Mouse (Mus musculus) neural tube, embryonic 14.5 days (tissue): ENCODE results near the gene Klra7. TPM values are rescaled to one million over a fixed set of nuclear protein-coding genes. Genes with fewer than 3 reads are reported as not detected.
"Not testable (repeated sequence)": the region's sequence is repeated elsewhere in the genome, so short reads cannot be mapped to it uniquely, and the experiment has no call there.

Experiments used
- ATAC-seq: fragments of 200-750 bp; cut with Nextera tagmentation; 2 replicates; pipeline ENCODE4 v1.8.0; 2017; ENCODE audit warnings: low read depth, mild to moderate bottlenecking, moderate TSS enrichment, moderate library complexity
- H3K27ac ChIP-seq: fragments of 300-500 bp; sonication (generic); 2 replicates; pipeline ENCODE4 v1.5.1; 2014; ENCODE audit warnings: low read depth, mild to moderate bottlenecking, control low read depth, low read length, moderate library complexity, mixed read lengths
- H3K27me3 ChIP-seq: fragments of 300-500 bp; sonication (generic); 2 replicates; pipeline ENCODE4 v1.6.1; 2014; ENCODE audit warnings: low read length; ENCODE audit not compliant: control insufficient read depth, insufficient read depth
- H3K36me3 ChIP-seq: fragments of 300-500 bp; sonication (generic); 2 replicates; pipeline ENCODE4 v1.6.1; 2014; ENCODE audit warnings: low read length, mixed read lengths; ENCODE audit not compliant: control insufficient read depth, insufficient read depth
- H3K4me1 ChIP-seq: fragments of 300-500 bp; sonication (generic); 2 replicates; pipeline ENCODE4 v1.6.1; 2014; ENCODE audit warnings: low read length; ENCODE audit not compliant: control insufficient read depth, insufficient read depth
- H3K4me2 ChIP-seq: fragments of 300-500 bp; sonication (generic); 2 replicates; pipeline ENCODE4 v1.6.1; 2014; ENCODE audit warnings: mild to moderate bottlenecking, low read depth, low read length, control low read depth
- H3K4me3 ChIP-seq: fragments of 300-500 bp; sonication (generic); 2 replicates; pipeline ENCODE4 v1.5.1; 2014; ENCODE audit warnings: low read depth, low read length, control low read depth, mixed read lengths
- H3K9ac ChIP-seq: fragments of 300-500 bp; sonication (generic); replicated peaks from 2 replicates; pipeline ENCODE4 v1.6.1; 2014; ENCODE audit warnings: low read depth, mild to moderate bottlenecking, control low read depth, low read length, mixed read lengths
- H3K9me3 ChIP-seq: fragments of 300-500 bp; sonication (generic); 2 replicates; pipeline ENCODE4 v1.6.1; 2016; ENCODE audit warnings: low read length; ENCODE audit not compliant: control insufficient read depth
- WGBS: fragments of 180-500 bp; shearing (Covaris S2); extraction: QIAGEN DNeasy Blood & Tissue Kit; methylation state at CpG from one replicate; pipeline ENCODE4 v1.1.7; 2014; 5-methylcytosine and 5-hydroxymethylcytosine counted together
- polyA plus RNA-seq: library from polyadenylated mRNA; unstranded; fragments of >200 nt; fragmentation: Nextera tagmentation; extraction: Ambion mirVana; gene quantifications from 2 replicates; pipeline ENCODE4 v1.2.1, GENCODE M21; 2014

Gene Klra7
- not detected in 2 replicates for polyA plus RNA-seq

DNA sequence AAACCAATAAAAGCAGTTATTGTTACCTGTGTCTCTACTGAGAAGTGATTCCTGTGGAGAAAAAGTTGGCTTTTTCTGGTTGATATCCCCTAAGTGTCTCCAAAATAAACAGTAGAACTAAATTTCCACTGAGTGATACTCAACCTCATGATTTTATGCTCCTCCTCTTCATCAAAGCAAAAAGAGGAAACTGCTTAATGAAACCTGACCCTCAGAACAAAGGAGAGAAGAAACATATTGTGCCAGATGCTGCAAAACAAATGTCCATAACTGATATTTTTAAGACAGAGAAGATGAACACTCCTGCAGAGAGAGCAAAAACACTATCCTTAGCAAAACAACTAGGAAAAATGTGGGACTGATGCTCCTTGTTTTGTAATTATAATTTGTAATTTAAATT, at the start of gene Klra7:
Gene Klra7, minus strand, starts transcription at position 101 of the 400 bp plus-strand sequence.
- ATAC-seq, result no peak

DNA sequence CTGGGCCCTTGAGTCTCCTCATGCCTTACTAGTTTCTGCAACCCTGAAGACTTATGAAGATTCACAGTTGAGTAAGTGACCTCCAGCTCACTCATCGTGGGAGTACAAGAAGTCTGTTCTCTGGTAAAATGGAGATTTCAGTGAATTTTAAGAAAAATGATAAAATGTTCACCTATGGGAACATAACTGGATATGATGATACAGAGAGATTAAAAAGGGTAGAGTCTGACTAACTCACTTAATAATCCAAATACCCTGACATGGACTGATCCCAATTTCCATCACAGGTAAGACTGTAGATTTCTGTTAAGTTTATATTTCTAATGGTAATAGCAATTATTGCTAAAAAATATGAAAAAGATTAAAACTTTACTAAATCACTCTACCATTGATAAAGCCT, 48.7 kb upstream of the Klra7 start, which contains the start of gene Klra10:
Gene Klra10, minus strand, starts transcription at position 101 of the 400 bp plus-strand sequence.
- H3K9me3 ChIP-seq, H3K27me3 ChIP-seq, H3K4me1 ChIP-seq, H3K27ac ChIP-seq, H3K4me2 ChIP-seq, H3K4me3 ChIP-seq, ATAC-seq, H3K36me3 ChIP-seq, H3K9ac ChIP-seq: not testable (repeated sequence)
- WGBS, result 70% methylated on average over 1 of the region's 1 CpGs

More for the DNA sequence above, at the start of gene Klra7:
- no peak within 1 kb of the TSS for H3K4me3 ChIP-seq
- no peak within 1 kb of the TSS for H3K9ac ChIP-seq
- peaks cover 4% of the 10 kb centered on the region; the same call in 1 of the 2 replicates for H3K9me3 ChIP-seq
- no peak within 1 kb of the TSS for H3K27ac ChIP-seq
- no peaks in the 10 kb centered on the region for H3K36me3 ChIP-seq
- H3K27me3 ChIP-seq, result no peaks in the 10 kb centered on the region
- H3K4me2 ChIP-seq, result no peak within 1 kb of the TSS
- H3K4me1 ChIP-seq, result no peaks in the 10 kb centered on the region

DNA sequence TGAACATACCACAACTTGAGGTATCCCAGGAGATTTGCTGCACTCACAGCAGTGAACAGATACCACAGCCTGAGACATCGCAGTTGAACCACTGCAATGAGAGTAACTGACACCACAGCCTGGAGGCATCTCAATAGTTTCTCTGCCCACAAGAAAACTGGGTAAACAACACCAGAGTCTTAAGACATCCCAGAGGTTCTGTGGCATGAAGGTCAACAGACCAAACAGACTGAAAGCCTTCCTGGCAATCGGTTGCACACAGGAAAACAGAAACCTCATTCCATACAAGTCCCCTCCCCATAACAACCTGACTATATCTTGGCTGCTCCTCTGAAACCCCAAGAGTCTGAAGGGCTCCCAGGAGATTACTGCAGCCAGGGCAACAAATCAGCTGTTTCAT, 22.2 kb upstream of the Klra7 start:
- Histone ChIP-seq H3K36me3 (no peaks in the 10 kb centered on the region), H3K27me3 (no peaks in the 10 kb centered on the region), H3K9me3 (peaks cover 6% of the 10 kb centered on the region), H3K4me1 (no peaks in the 10 kb centered on the region), H3K4me2 (no peak overlapping the region), H3K4me3 (no peak overlapping the region), H3K9ac (no peak overlapping the region), H3K27ac (no peak overlapping the region)
- WGBS, result 83% methylated on average over 2 of the region's 2 CpGs
- ATAC-seq, result no peak

DNA sequence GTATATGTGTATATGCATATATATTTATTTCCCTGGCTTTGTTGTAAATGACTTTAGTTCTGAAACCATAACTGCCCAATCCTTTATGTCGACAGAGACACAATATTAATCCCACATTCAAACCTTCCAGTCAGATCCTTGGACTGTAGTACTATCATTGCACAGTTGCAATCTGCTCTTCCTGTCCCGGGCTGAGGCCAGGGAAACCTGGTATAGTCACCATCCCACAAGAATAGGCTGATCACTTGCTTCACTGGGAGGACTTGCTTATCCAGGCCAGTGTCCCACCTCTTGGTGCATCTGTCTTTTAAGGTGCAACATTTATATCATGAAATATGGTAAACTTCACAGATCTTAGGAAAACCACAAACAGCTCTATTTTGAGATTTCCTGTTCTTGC, 4.4 kb upstream of the Klra7 start:
- Histone ChIP-seq H3K4me1 (no peaks in the 10 kb centered on the region), H3K9me3 (no peaks in the 10 kb centered on the region), H3K4me3 (no peak overlapping the region), H3K36me3 (no peaks in the 10 kb centered on the region), H3K4me2 (no peak overlapping the region), H3K9ac (no peak overlapping the region), H3K27me3 (no peaks in the 10 kb centered on the region), H3K27ac (no peak overlapping the region)
- no peak for ATAC-seq
- 73% methylated on average over 2 of the region's 2 CpGs for WGBS

DNA sequence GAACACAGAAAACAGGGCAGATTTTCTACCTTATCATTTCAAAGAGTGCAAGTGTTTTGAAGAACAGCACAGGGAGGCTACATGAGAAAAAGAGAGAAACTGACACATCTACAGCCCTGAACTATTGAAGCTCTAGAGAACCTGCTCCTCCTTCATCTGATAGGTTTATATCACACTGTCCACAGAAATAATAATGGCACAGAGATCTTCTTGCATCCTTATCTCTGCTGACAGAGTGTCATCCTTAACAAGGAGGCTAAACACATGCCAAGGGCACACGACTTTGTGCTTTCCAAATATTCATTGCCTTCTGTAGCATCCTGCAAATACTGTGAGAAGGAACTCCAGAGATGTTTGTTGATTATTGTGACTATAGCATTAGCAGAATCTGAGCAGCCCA, 3.5 kb upstream of the Klra7 start:
- ATAC-seq, result no peak
- Histone ChIP-seq H3K9me3 (no peaks in the 10 kb centered on the region), H3K4me3 (no peak overlapping the region), H3K9ac (no peak overlapping the region), H3K4me1 (no peaks in the 10 kb centered on the region), H3K27me3 (no peaks in the 10 kb centered on the region), H3K4me2 (no peak overlapping the region), H3K27ac (no peak overlapping the region), H3K36me3 (no peaks in the 10 kb centered on the region)
- WGBS, result 55% methylated on average over 1 of the region's 1 CpGs

DNA sequence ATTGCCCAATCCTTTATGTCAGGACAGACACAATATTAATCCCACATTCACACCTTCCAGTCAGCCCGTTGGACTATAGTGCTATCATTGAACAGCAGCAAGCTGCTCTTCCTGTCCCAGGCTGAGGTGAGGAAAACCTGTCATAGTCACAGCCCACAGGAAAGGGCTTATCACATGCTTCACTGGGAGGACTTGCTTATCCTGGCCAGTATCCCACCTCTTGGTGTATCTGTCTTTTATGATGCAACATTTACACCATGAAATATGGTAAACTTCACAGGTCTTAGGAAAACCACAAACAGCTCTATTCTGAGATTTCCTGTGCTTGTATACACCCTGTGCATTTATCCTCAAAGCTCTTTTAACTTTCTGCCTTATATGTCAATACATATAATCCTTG, 35.7 kb downstream of the Klra7 start:
- WGBS, result 100% methylated on average over 1 of the region's 1 CpGs
- H3K27me3 ChIP-seq, H3K4me1 ChIP-seq, H3K36me3 ChIP-seq, H3K27ac ChIP-seq, H3K4me3 ChIP-seq, H3K4me2 ChIP-seq, H3K9ac ChIP-seq, ATAC-seq, H3K9me3 ChIP-seq: not testable (repeated sequence)

DNA sequence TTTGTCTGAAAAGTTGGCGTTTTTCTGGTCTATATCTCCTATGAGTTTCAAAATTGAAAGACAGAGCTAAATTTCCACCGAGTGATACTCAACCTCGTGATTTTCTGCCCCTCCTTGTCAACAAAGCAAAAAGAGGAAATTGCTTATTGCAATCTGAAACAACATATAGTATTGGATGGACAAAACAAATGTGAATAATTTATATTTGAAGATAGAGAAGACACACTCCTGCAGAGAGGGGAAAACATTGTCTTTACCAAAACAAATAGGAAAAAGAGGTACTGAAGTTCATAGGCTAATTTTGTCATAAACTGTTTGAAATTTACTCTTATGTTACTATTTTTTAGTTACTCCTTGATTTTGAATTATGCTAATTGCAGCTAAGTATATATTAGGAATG, 40.1 kb downstream of the Klra7 start, which contains the start of gene Klra9:
Gene Klra9, minus strand, starts transcription at position 101 of the 400 bp plus-strand sequence.
- not testable (repeated sequence) for H3K4me3 ChIP-seq, H3K4me2 ChIP-seq, H3K9me3 ChIP-seq, H3K9ac ChIP-seq, ATAC-seq, H3K27ac ChIP-seq, H3K36me3 ChIP-seq, H3K4me1 ChIP-seq, H3K27me3 ChIP-seq
- WGBS, result 65% methylated on average over 3 of the region's 3 CpGs

Other genes with a start within 250 kb of the Klra7 start
- not detected in 2 replicates for gene Klra6, start 206.4 kb downstream of the Klra7 start, polyA plus RNA-seq
- not detected in 2 replicates for gene Klra4, start 166.1 kb downstream of the Klra7 start, polyA plus RNA-seq
- gene Klra8, start 103.4 kb downstream of the Klra7 start, polyA plus RNA-seq, result not detected in 2 replicates
- gene Klra9, start 40.2 kb downstream of the Klra7 start, polyA plus RNA-seq, result not detected in 2 replicates
- gene Klra10, start 48.6 kb upstream of the Klra7 start, polyA plus RNA-seq, result not detected in 2 replicates
- gene Klra3, start 104.3 kb upstream of the Klra7 start, polyA plus RNA-seq, result not detected in 2 replicates
- not detected in 2 replicates for gene Klra1, start 153.6 kb upstream of the Klra7 start, polyA plus RNA-seq